Mouse (Mus musculus) right cerebral cortex, adult 2 months (tissue): ENCODE results near the gene Gtf2ird1.
"Not testable (repeated sequence)": the region's sequence is repeated elsewhere in the genome, so short reads cannot be mapped to it uniquely, and the experiment has no call there.

Source experiments
- DNase-seq, 2 experiments: peaks; one replicate each; pipeline ENCODE4 v3.0.0; 2021 to 2022; ENCODE audit warnings: low spot score in 2 of 2

Gtf2ird1 gene

DNA sequence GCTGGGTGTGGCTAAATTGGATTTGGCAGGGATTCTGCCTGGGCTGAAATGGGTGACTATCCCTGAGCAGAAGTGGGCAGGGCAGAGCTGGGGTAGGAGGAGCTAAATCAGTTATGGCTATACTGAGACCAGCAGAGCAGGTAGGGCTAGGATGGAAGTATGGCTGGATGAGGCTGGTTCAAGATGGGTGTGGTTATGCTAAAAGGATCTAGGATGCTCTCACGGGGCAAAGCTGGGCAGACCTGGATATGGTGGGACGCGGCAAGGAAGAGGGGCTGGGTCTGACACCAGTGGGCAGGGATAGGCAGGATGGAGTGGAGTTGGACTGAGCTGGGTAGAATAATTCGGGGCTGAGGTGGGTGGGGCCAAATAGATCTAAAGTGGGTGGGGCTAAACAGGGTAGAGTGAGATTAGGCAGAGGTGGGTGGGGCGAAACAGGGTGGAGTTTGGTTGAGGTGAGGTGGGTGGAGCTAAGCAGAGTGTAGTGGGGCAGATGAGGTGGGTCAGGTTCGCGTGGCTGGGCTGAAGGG, 46.1 kb downstream of the Gtf2ird1 start:
- DNase-seq = no peak

DNA sequence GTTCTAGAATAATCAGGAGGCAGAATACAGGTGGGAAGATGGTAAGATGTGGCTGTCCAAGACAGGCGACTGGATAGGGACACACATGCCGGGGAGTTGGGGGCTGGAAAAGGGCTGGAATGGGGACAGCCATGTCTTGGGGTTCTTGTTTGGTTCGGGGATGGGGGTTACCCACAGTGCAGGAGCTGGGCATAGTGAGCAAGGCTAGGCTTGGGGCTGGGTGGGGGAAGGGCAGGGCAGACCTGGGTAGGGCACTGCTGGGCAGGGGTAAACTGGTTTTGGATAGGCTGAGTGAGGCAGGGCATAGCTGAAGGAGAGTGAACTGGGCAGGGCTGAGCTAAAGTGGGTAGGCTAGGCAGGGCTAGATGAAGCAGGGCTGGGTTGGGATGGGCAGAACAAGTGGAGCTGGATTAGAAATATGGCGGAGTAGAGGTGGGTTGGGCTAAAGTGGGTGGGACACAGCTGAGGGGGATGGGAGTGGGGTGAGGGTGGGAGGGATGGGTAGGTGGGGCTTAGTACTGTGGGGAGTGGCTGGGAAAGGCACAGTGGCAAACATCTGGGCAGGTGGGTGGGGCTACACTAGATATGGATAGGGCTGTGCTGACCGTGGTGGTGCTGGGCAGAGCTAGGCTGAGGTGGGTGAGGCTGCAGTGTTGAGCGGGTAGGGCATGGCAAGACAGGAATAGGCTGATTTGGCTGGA, 46.8 kb downstream of the Gtf2ird1 start:
- no peak for DNase-seq

DNA sequence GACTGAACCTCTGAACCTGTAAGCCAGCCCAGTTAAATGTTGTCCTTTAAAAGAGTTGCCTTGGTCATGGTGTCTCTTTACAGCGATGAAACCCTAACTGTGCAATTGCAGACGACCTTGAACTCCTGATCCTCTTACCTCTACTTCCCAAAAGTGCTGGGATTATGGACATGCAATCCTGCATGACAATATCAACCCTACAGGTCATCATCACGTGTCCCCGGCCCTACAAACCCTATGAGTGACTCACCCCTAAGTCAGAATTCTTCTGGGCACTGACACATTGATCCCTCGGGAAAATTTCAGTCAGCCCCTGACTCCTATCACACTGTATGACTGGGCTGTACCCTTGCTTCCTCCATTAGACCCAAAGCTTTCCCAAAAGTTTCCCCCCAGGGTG, 48.4 kb downstream of the Gtf2ird1 start:
- no peak for DNase-seq

DNA sequence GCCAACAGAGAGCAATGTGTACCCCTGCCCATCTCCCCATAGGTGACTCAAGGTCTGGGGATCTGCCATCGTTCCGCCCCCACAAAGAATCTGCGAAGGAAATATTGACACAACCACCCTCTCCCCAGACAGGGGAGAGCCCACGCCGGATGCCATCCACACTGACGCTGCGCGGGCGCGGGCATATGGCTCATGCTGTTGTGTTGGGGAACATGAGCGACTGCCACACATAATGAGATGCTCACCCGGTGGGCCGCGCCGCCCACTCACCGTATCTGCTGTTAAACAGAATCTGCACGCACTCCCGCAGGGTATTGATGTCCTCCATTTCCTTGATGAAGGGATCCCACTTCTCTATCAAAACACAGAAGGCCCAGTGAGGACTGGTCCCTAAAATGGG, 54.7 kb downstream of the Gtf2ird1 start:
- DNase-seq = peak; percentile 79

DNA sequence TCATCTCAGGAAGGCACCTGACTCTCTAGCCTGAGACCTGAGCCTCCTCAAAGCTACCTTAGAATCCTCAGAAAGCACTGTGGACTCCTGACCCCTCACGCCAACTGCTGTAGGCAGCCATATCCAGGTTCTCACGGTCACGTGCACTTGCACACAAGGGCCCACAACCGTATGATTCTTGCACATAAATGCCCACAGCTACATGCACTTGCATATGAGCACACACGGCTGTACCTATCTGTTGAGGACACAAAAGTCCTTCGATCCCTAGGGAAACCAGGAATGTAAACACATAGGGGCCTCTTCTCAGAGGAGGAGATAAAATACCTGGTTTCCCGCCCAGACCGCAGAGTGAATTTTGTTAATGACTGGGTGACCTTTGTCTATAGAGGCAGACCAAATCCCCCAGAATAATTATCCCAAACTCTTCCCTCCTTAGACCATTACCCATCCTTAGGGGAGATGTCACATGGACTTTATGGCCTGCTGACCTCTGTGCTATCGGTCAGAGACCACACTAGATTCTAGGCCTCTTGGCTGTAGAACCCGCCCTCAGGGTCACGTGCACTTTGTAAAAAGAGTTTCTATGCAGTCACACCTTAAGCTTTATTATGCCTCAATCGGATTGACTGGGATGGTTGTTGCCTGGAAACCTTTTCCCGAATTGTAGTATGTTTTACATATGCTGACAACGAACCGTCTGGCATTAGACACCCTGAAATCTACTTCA, 58.9 kb downstream of the Gtf2ird1 start:
- DNase-seq = no peak

DNA sequence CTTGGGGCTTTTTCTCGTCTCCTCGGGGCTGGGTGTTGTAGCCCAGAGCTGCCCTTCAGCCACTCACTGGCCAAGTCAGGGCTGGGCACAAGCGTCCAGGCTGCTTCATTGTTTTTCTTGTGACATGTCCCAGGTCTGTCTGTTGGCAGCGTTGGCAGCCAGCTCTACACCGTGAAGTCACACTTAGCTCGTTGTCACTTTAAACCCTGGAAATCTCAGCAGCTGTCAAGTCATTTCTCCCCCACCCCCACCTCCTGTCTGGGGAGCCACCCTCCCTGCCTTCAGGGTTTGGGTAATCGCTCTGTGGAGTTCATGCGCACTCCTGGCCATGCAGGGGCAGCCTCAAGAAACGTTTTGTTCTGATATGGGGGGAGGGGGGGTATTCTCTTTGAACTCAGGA, 60.0 kb downstream of the Gtf2ird1 start:
- no peak for DNase-seq

DNA sequence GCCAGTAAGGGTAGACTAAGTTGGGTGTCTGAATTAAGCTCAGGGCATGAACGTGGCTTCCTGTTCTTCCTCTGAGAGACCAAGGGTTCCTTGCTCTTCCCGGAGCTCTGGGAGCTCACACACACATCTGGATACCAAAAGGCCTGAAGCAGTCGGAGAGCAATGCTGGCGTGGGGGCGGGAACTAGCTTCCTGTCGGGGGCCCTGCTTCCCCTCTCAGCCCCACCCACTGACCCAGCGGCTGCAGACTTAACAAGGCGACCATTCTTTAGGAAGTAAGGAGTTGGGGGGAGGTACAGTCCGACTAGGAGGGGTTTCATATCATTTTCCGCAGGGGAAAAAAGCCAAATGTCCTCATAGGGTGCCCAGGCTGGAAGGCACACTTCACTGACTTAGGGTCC, 61.9 kb downstream of the Gtf2ird1 start:
- DNase-seq = no peak

DNA sequence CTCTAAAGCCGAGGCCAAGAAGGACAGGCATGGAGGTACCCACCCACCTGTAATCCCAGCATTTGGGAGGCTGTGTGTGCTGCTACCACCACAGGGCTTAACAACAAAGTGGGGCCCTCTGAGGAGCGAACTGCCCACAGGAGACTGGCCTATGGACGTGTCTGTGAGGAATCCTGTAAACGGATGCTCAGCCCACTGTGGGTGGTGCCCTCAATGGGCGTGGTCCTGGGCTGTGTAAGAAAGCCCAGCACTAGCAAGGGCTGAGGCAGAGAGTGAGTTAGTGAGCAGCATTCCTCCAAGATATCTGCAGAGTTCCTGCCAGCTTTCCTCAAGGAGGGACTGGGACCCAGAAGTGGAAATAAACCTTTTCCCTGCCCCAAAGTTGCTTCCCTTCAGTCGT, 62.9 kb downstream of the Gtf2ird1 start:
- no peak for DNase-seq

DNA sequence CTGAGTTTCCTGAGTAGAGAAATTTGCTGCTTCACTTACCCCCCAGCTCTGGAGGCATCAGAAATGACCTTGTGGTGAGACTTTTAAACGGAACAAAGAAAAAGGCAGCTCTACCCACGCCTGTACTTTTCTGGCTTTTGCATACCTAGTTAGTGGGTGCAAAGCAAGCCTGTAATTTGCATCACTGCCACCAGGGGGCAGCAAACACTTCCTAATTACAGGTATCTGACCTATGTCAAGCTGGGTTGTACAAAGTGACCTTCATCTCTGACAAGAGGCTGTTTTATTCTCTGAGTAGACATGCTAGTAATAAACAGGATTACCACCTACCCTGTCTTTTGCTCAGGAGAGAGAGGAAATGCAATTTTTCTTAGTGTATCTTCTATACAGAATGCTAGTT, 71.4 kb downstream of the Gtf2ird1 start:
- peak; percentile 61 to 67 for DNase-seq

DNA sequence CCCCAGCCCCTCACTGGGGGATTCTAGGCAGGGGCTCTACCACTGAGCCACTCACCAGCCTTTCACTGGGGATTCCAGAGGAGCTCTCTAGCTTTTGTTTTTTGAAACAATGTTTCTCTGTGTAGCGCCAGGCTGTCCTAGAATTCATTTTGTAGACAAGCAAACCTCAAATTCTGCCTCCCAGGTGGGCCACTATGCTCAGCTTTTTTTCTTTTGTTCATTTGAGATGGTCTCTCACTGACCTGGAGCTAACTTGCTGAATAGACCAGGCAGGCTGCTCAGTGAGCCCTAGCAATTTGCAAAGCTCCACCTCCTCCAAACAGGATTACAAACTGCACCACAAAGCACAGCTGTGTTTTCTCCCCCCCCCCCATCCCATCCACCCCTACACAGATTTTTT, 81.3 kb downstream of the Gtf2ird1 start:
- no peak for DNase-seq

DNA sequence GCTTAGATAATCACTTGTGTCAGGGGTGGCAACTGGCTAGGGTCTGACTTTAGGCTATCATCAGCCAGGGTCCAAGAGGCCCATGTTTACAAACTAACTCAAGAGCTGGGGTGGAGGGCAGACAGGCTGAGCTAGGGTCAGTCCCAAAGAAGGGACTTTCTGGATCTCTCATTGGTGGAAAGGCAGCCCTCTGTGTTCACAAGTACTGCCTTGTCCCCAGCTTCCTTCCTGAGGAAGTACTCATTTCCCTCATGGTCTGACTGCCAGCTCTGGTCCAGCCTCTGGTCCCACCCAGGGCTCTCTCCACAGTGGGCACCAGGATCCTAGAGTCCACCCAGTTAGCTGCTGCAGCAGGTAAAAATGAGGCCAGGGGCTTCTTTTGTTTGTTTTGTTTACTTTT, 82.0 kb downstream of the Gtf2ird1 start:
- no peak for DNase-seq

DNA sequence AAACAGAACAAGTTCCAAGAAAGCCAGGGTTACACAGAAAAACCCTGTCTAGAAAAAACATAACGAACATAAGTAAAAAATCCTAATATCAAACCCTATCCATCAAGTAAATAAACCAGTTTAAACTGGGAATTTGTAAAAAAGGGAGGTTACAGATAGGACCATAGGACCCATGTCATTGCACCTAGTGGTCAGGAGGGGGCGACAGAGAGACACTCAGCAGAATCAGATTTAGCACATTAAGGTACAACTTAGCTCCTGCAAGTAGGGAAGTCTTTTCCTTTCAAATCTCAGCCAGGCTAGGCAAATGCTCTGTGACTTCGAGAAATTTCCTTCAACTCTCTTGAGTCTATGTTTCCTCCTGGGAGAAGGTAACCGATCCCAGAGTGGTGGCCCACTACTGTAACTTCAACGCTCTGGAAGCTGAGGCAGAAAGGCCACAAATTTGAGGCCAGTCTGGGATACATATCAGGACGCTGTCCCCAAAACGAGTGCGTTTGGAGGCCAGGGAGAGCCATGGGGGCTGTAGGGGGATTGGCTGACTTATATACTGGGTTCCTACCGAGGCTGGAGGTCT, 82.5 kb downstream of the Gtf2ird1 start:
- DNase-seq = peak; percentile 61 to 78

DNA sequence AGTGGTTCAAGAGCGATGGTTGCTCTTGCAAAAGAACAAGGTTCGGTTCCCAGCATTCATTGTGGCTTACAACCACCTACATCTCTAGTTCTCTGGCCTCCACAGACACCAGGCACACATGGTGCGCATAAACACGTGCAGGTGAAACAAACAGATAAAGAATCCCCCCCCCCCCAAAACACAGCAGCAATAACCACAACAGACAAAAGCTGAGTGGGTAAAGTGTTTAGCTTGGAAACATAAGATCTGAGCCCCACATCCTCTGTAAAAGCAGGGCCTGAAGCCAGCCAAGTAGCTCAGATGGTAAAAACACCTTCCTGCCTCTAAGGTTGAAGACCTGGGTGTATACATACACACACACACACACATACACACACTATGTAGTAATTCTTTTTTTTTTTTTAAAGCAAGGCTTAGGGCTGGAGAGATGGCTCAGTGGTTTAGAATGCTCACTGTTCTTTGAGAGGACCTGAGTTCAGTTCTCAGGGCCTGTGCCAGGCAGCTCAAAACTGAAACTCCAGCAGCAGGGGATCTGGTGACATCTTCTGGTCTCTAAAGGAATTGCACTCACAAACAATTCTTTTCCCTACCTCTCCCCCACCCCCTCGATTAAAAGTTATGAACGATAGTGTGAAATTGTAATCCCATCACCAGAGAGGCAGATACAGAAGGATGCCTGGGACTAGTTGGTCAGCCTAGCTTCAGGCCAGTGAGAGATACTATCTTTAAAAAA, 83.4 kb downstream of the Gtf2ird1 start:
- no peak for DNase-seq

DNA sequence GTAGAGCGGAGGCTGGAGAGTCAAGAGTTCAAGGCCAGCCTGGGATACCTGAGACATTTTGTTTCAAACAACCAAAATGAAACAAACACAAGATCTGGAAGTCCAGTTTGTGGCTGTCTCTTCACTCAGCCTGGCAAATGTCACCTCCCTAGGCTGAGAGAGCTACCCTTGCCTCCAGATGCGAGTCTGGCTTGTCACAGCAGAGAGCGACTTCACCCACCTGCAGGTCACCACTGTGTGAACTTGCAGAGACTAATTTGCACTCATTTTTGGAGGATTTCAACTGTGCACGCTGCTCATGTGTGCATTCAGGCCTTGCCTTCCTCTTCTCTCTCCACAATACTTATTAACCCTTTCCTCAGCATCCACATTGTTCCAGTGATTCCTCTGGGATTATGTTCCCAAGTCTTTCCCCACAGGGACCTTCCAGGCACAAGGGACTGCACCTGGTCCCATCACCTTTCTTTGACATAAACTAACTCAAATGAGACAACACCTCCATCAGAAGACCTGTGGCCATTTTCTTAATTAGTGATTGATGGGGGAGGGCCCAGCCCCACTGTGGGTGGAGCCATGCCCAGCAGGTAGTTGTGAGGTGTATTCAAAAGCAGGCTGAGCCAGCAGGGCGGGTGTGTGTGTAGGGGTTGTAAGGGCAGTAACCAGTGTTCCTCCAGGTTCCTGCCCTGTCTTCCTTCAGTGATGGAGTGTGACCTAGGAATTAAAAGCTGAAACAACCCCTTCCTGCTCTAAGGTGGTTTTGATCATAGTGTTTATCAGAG, 84.8 kb downstream of the Gtf2ird1 start:
- no peak for DNase-seq

DNA sequence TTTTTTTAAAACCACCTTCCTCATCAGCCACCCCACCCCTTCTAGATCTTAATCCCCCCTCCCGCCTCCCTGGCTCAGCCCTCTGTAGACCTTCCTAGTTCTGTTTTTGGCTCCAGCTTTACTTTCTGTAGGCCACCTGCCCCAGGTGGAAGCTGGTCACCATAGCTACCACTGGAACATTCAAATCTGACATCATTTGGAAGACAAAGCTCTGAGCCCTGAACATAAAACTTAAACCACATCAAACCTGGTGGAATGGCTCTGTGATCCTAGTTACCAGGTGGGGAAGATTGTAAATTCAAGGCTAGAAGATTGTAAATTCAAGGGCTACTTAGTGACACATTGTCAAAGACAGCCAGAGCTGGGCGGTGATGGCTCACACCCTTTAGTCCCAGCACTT, 85.7 kb downstream of the Gtf2ird1 start:
- no peak for DNase-seq

DNA sequence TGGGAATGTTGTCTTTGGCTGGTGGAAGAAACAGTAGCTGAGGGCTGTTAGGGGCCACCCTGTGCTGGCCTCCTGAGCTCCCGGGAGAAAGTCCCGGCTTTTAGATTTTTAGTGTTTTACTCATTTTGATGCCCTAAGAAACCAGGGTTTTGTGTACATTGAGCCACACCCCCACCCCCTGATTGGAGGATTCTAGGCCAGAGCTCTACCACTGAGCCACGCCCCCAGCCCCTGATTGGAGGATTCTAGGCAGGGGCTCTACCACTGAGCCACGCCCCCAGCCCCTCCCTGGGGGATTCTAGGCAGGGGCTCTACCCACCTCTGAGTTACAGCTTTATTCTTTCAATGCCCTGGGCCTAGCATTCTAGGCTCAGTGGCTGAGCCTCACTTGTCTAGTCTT, 97.4 kb downstream of the Gtf2ird1 start:
- DNase-seq = no peak

DNA sequence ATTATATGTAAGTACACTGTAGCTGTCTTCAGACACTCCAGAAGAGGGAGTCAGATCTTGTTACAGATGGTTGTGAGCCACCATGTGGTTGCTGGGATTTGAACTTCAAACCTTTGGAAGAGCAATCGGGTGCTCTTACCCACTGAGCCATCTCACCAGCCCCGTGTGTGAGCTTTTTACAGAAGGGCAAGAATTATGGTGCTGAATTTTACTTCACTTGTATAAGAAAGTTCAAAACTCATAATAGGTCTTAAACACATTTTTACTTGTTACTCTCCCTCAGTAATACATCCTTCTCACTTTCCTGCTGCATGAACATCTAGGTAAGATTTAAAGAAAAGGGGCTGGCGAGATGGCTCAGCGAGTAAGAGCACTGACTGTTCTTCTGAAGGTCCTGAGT, 101.1 kb downstream of the Gtf2ird1 start:
- not testable (repeated sequence) for DNase-seq

DNA sequence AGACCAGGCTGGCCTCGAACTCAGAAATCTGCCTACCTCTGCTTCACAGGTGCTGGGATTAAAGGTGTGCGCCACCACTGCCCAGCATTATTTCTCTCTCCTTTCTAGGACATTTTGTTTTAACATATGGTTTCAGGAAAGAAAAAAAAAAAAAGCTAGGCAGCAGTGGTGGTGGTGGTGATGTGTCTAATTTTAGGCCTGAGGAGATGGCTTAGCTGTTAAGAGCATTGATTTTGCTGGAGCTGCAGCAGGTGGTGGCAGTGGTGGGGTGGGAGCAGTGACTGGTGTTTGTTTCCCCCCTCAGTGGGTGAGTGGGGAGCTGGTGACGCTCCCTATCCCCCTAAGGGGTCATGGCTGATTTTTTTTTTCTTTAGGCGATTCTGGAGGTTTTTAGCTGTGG, 103.4 kb downstream of the Gtf2ird1 start:
- DNase-seq = no peak

DNA sequence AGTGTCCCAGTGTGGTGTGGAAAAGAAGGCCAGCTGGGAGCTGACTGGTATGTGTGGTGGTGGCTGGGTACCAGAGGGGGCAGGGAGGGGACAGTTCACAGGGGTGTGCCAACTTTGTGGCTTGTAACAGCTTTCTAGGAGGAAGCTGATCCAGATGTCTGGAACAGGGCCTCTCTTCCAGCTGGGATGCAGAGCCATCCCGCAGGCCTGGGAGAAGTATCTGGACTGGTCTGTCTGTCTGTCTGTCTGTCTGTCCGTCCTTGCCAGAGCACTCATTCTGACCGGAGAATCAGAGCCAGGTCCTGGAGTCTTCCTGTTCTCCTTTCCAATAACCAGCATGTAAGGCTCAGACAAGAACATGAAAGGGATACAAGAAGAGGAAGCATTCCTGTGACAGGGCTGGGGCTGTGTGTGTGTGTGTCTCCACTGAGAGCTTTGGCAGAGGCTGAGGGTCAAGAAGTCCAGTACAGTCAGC, 104.0 kb downstream of the Gtf2ird1 start:
- no peak for DNase-seq

DNA sequence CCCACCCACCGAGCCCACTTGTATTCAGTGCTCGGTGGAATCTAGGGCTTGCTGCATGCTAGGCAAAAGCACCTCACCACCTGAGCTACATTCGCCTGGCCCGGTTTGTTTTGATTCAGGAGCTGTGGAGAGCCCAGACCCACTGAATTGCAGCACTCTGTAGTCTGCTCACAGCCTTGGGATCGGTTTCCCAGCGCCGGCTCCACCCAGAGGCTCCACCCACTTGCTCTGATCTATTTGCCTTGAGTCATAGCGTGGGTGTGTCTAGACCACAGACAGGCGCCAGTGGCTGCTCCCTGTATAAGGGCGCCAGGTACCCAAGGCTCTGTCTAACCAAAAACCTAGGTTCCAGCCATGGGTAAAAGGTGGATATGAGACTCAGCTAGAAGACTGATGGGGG, 105.9 kb downstream of the Gtf2ird1 start:
- peak; percentile 46 to 68 for DNase-seq

DNA sequence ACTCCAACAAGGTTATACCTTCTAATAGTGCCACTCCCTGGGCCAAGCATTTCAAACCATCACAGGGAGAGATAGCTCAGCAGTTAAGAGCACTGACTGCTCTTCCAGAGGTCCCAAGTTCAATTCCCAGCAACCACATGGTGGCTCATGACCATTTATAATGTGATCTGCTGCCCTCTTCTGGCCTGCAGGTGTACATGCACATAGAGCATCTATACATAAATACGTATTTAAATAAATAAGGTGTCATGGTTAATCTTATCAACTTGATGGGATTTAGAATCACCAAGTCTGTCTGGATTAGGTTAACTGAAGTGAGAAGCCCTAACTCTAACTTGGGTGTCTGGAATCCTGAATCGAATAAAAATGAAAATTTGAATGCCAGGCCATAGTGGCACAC, 109.5 kb downstream of the Gtf2ird1 start:
- no peak for DNase-seq
